Mouse (Mus musculus): ENCODE results near the gene Rsrc1.

DNA sequence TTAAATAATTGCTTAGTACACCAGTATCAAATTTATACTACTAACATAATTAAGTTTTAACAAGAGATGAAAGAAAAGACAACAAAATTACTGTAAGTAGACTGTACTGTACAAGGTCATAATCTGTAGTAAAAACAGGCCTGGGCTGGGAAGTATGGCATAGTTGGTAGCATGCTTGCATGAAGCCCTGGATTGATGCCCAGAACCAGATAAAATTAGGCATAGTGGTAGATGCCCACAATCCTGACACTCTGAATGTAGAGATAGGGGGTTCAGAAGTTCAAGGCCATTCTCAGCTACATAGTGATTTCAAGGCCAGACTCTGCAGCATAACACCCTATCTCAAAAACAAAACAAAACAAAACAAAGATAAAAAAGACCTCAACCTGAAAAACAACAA lies 397.0 kb downstream of the Rsrc1 start:
- no peak for TF ChIP-seq CTCF (IDR thresholded peaks at IDR 0.05; ENCODE audit: extremely low read depth, insufficient read length, insufficient replicate concordance, low read depth, low read length)
- no peak for TF ChIP-seq POLR2A (IDR thresholded peaks at IDR 0.05; ENCODE audit: low read depth, low read length)

Data from small intestine, adult 2 months (tissue).